Mouse (Mus musculus) inflammation-experienced regulatory T-cells, adult 16 weeks (primary cell): ENCODE measurements around the gene Gadd45a. TPM values are rescaled to one million over a fixed set of nuclear protein-coding genes. Genes with fewer than 3 reads are reported as not detected.

ENCODE experiments used
- polyA plus RNA-seq: library from polyadenylated mRNA; unstranded; fragments of 100-300 nt; shearing (Covaris generic); gene quantifications from one replicate; pipeline ENCODE4 v1.2.1, GENCODE M21; 2017

Gene Gadd45a
- 13.8 TPM for polyA plus RNA-seq

GRCm38 (mm10) chr6:67036837-67037628 lies at the start of gene Gadd45a:
Gene Gadd45a, minus strand, starts transcription at chr6:67037457.

Other genes with a start within 250 kb of the Gadd45a start
- not detected for gene Vmn1r39, start 226.8 kb downstream of the Gadd45a start, polyA plus RNA-seq
- gene Gng12, start 141.1 kb downstream of the Gadd45a start, polyA plus RNA-seq: 27.4 TPM
- 530 TPM for gene Serbp1, start 200.7 kb upstream of the Gadd45a start, polyA plus RNA-seq